Mouse (Mus musculus): ENCODE results near the gene Zmym4. TPM values are rescaled to one million over a fixed set of nuclear protein-coding genes. Genes with fewer than 3 reads are reported as not detected.

Gene Zmym4
- total RNA-seq, 4 experiments from 2014 or later = 43.7 to 80.5 (median 57.3) TPM

- no peak for DNase-seq
Measured at GRCm38 (mm10) chr4:126822891-126823882, 144.7 kb downstream of the Zmym4 start.

GRCm38 (mm10) chr4:126814854-126815253 is 153.1 kb downstream of the Zmym4 start:
- no peak for DNase-seq

- no peak for DNase-seq
Measured at GRCm38 (mm10) chr4:126813212-126813611, 154.7 kb downstream of the Zmym4 start.

Other genes with a start within 250 kb of the Zmym4 start
- gene Tfap2e, start 231.9 kb downstream of the Zmym4 start, total RNA-seq (2022) = not detected
- gene Ncdn, start 214.7 kb downstream of the Zmym4 start, total RNA-seq (2022) = 10 to 100 TPM; 34.5 to 45.6 (median 42.7) TPM
- 10 to 100 TPM; 49.5 to 65.4 (median 54.9) TPM for gene AU040320, start 214.6 kb downstream of the Zmym4 start, total RNA-seq (2022)
- 100 to 1,000 TPM; 141 to 249 (median 190) TPM for gene Sfpq, start 53.2 kb upstream of the Zmym4 start, total RNA-seq (2022)
- 10 to 100 TPM in 3 of 4 experiments, 1 to 10 TPM in 1; 9.5 to 11.6 (median 10.9) TPM for gene Zmym1, start 93.0 kb upstream of the Zmym4 start, total RNA-seq (2022)
- gene Zmym6, start 109.2 kb upstream of the Zmym4 start, total RNA-seq (2022) = 10 to 100 TPM; 18.1 to 32.3 (median 25.4) TPM
- 10 to 100 TPM; 19.0 to 21.6 (median 20.3) TPM for gene Tmem35b, start 155.6 kb upstream of the Zmym4 start, total RNA-seq (2022)
- gene Dlgap3, start 201.1 kb upstream of the Zmym4 start, total RNA-seq (2022) = 1 to 10 TPM; 3.3 to 7.0 (median 5.8) TPM

Measured in adrenal gland, adult 8-10 months (tissue).